Mouse (Mus musculus): ENCODE data around the gene Olfr125.

The Olfr125 gene

DNA sequence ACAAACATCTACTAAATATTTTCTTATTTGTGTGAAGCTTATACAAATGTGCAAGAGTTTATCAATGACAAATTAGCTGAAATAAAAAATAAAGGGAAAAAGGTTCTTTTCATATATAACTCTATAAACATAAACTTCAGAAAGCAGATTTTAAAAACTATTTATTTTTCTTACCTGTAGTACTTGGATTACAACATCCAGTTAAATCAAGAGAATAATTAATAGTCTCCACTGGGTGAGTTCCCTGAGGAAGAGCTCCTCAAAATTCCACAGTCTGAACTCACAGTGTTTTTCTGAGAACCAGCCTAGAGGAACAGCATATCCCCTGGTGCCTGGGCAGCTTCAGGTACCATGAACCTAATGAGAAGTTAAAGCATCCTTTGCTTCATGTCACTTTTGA is at the start of gene Olfr125:
TSS of gene Olfr125 (plus strand) at position 301 of the 400 bp plus-strand sequence.
- DNase-seq: no peak

DNA sequence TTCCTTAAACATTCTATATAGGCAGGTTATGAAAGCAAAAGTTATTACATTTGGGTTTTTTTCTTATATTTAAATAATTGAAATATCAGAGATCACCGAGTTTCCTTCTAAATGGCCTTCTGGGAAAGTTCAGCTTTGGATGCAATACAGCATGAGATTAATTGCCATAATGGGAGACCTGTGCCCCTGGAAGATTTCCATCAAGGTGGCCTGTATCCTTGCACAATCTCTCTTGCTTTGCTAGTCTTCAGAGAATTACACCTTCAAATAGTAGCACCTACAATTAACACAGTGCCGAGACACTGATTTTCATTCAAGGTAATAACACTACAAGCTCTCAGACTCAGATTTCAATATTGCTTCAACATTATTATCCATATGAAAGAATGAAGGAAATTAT is 39.5 kb upstream of the Olfr125 start, which contains the start of gene Olfr123:
TSS of gene Olfr123 (plus strand) at position 301 of the 400 bp plus-strand sequence.
- no peak for DNase-seq

DNA sequence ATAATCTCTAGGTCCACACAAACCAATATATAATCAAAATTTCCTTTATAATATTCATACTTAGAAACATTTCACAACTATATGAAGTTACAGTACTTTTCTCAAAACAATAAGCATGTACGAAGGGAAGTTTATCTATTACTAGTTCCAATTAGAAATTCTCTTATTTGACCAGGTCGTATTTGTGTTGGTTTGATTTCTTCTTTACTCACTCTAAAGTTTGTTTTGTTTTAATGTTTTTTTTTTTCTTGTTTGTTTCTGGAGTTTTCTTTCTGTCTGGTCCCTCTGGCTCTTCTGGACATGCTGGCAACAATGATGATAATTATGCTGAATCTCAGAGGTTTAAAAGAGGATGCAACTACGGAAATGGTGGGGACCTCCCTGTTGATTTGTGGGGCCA is 33.2 kb upstream of the Olfr125 start, which contains the start of gene Olfr124:
TSS of gene Olfr124 (plus strand) at position 301 of the 400 bp plus-strand sequence.
- DNase-seq: no peak

DNA sequence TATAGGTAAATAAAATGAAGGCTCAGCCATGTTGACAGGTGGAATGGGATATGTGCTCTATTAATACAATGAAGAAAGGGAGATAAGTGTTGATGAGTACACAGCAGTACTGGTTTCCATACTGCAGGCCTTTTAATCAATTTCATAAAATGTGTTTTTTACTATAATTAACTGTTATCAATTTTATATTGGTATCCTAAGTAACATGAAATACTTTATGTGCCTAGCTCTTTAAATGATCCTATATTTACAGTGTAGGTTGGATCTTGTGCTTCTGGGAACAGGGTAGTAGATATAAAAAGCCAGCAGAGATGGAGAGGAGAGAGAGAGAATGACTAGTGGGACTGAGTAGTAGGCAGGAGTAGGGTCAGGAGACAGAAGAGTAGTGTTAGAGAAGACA is 14.4 kb downstream of the Olfr125 start, which contains the start of gene Olfr126:
TSS of gene Olfr126 (plus strand) at position 301 of the 400 bp plus-strand sequence.
- DNase-seq: no peak

DNA sequence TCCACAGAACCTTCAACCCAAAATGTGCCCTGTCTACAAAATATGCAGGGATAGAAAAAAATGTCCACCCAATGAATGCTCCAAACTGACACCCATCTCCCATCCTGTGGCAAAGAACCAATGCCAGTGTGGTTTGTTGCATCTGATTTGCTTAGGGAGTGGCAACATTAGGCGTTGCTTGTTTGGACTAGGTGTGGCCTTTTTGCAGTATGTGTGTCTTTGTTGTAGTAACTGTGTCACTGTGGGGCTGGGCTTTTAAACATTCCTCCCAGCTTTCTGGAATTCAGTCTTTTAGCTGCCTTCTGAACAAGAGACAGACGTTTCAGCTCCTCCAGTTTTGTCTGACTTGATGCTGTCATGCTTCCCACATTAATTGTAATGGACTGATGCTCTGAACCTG is 31.2 kb downstream of the Olfr125 start:
- DNase-seq: no peak

DNA sequence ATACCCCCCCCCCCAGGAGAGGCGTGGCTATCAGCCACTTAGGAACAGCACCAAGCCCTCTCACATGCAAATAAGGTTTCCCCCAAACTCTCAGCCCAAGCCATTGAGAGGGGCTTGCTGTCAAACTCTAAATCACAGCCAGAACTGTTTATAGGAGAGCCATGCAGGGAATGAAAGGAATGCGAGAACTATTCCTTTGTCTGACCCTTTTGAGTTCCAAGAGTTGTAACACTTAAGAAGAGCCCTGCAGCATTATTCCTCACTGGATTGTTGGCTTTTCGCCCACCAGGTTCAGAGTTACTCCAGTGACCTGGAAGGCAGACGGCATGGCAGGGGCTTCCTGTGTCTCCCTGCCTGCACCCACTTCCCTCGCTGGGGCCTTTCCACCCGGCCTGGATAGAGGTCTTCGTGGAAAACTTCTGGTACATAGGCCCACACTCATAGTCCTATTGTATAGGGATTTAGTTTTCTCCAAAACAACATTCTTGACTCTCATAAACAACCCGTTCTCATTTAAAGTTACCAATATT is 37.0 kb downstream of the Olfr125 start:
- DNase-seq: no peak

DNA sequence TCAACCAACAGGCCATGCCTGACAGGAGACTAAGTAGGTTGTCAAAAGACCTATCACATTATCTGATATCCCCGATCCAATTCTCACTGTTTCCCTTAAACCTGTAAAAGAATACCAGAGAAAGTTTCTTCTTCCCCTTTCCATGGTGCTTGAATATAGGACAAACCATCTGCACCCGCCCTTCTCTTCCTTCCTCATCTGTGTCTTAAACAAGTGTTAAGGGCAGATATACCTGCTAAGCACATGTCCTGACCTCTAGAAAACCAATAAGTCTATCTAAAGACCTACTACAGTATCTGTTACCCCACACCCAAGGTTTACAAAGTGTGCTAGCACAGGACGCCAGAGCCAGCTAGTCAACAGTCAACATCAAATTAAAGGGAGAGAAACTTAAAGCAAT is 41.1 kb downstream of the Olfr125 start:
- DNase-seq: no peak

Data from kidney, postnatal 10 days (tissue).